Mouse (Mus musculus) kidney, embryonic 15.5 days (tissue): Measurements from ENCODE around the gene Cnot1. TPM values are rescaled to one million over a fixed set of nuclear protein-coding genes. Genes with fewer than 3 reads are reported as not detected.

Experiments used
- microRNA-seq: library from miRNA; unstranded; fragments of <30 nt; microRNA quantifications from one replicate; pipeline ENCODE4, GENCODE M21; 2016
- polyA plus RNA-seq: library from polyadenylated mRNA; unstranded; fragments of >200 nt; fragmentation: Nextera tagmentation; extraction: Ambion mirVana; gene quantifications from 2 replicates; pipeline ENCODE4 v1.2.1, GENCODE M21; 2015

The Cnot1 gene
- polyA plus RNA-seq, 1 experiment from 2014 or later, result 76.2 TPM

Small RNA genes lying within 50 kb of the gene (microRNA-seq; reads per million reads assigned to microRNA genes)
- 0.44 reads per million for gene Mir7073

Other genes starting within 250 kb of the Cnot1 start
- gene Prss54, start 231.1 kb downstream of the Cnot1 start, polyA plus RNA-seq, result not detected in 2 replicates
- 21.6 and 22.6 TPM in 2 replicates for gene Gins3, start 174.0 kb downstream of the Cnot1 start, polyA plus RNA-seq
- 16.0 and 18.8 TPM in 2 replicates for gene Ndrg4, start 130.5 kb downstream of the Cnot1 start, polyA plus RNA-seq
- gene Setd6, start 91.6 kb downstream of the Cnot1 start, polyA plus RNA-seq, result 19.7 and 19.9 TPM in 2 replicates
- 358 and 384 TPM in 2 replicates for gene Sap18b, start 17.9 kb upstream of the Cnot1 start, polyA plus RNA-seq
- gene Slc38a7, start 46.1 kb upstream of the Cnot1 start, polyA plus RNA-seq, result 14.6 and 16.4 TPM in 2 replicates
- gene Got2, start 81.1 kb upstream of the Cnot1 start, polyA plus RNA-seq, result 225 and 248 TPM in 2 replicates